Mouse (Mus musculus): Measurements from ENCODE around the gene Bbs12. TPM values are rescaled to one million over a fixed set of nuclear protein-coding genes. Genes with fewer than 3 reads are reported as not detected.

Bbs12 gene
- total RNA-seq, 4 experiments from 2014 or later: 0.36 to 0.82 (median 0.63) TPM

DNA sequence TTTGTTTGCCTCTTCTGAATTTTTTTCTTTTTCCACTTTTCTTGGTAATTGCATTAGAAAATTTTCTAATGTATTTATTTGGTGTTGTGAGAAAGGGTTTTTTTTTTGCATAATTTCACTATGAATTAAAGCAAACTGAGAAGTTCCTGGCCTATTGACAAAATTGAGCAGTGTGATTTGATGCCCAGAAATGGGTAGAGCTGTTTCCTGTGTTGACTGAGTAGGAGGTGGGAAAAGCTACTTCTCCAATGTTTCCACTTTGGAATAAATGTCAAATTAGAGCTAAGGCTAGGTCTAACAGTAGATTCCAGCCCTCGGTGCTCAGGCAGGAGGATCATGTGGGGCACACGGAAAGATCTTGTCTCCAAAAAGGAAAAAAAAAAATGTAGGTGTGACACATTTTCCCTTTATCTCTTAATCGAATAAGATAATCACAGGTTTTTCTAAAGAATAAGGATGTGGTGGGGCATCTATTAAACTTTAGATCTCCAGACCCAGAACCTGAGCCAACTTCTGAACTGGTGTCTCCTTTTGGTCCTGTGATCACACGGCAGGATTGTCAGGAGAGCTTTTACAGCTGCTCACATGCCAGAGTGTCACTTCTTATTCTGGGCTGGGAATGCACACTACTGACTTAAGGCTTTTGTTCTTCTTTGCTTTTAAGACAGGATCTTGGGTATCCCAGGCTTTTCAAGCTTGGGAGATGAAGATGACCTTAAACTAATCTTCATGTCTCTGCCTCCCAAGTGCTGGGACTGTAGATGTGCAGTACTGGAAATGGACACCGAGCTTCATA, 13.2 kb downstream of the Bbs12 start:
- no peak for DNase-seq (ENCODE audit: low spot score in 2 of 2)

DNA sequence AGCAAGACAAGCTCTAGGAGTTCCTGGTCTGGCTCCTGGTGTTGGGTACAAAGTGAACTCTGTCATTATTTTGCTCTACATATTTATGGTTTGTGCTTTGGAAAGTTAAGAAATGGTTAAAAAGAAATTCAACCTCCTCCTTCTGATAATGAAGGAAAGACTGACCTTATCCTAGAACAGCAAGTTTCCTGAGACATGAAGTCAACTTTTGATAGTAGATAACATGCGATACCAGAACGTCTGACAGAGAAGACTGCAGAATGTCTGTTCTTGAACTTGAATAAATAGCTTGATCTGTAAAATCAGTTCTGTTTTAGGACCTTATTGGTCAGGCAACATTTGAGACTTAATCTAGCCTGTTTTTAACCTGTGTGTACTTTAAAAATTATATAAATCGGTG, 14.3 kb downstream of the Bbs12 start:
- DNase-seq (ENCODE audit: low spot score in 2 of 2): no peak

DNA sequence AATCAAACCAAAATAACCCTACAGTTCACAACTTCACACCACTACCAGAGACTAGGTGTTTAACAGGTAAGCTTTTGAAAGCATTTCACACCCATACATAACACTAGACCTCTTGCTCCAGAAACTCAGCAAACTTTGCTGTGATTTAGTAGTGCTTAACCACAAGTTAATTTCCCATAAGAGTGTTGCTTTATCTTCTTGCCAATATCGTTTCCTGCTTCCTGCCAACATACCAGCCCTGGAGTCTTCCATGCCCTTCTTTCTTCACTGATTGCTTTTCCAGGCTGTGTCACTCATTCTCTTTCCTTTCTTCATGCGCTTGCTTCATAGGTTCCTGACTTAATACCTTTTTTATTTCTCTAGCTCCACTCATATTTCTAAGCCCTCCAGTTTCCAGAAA, 16.1 kb downstream of the Bbs12 start:
- no peak for DNase-seq (ENCODE audit: low spot score in 2 of 2)

DNA sequence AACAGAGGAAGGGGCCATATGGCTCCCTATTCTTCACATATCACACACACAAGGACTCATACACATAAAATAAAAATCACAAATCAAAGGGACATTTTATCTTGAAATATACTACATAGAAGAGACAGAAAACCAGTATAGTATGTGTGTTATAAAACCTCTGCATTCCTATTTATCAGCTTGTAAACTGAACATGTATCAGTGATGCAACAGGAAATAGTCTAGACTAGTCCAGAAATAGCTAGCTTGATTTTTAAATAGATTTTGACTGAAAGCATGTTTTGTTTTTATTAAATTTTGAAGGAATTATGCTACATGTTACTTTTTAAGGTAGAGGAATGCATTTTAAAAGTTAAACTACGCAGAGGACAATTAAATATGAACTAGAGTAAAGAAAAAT, 17.6 kb downstream of the Bbs12 start:
- DNase-seq (ENCODE audit: low spot score in 2 of 2): no peak

DNA sequence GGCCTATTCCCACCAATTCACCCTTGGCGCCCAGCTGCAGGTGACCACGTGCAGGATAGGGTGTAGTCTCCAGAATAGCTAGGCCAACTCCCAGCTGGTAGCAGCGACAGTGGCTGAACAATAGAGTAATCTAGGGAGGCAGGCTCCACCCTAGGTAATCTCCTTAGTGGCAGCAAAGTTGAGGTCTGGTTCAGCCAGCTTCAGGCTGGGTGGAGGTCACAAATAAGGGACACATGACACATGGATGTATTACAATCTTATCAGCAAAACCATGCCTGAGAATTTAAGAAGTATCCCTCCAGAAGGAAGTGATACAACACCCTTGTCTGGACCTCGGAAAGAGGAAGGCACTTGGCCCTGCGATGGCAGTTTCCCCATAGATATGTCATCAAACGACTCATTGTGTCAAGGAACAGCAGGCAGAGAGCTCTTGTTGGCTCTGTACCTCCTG, 19.7 kb downstream of the Bbs12 start:
- no peak for DNase-seq (ENCODE audit: low spot score in 2 of 2)

DNA sequence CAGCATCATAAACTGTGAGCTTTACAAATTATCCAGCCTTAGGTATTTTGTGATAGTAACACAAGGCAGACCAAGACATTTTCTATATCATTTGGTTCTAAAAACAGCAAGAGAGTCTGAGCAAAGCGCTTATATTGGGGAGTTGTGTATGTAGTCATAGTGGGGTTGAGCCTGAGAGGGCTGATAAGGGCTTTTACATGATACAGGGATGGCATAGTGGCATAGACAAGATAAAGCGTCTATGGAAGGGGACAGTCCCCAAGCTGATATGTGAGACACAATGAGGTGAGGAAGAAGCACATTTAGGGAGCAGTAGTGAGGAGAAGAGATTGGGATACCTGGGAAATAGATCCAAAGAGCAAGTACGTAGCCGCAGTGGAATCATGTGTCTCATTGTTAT, 21.7 kb downstream of the Bbs12 start:
- no peak for DNase-seq (ENCODE audit: low spot score in 2 of 2)

DNA sequence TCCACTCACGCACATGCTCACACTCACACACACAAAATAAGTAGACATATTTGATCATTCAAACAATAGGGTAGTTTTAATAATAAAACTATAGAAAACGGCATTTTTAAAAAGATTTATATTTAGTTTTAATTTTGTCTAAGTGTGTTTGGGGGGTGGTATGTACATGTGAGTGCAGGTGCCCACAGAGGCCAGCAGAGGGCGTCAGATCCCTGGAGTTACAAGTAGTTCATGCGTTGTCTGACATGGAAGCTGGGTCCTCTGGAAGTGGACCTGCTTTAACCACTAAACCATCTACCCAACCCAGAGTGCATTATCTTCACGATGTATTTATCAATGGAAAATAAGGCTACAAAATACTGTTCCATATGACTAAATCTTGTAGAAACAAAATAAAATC, 28.8 kb downstream of the Bbs12 start:
- DNase-seq (ENCODE audit: low spot score in 2 of 2): no peak

DNA sequence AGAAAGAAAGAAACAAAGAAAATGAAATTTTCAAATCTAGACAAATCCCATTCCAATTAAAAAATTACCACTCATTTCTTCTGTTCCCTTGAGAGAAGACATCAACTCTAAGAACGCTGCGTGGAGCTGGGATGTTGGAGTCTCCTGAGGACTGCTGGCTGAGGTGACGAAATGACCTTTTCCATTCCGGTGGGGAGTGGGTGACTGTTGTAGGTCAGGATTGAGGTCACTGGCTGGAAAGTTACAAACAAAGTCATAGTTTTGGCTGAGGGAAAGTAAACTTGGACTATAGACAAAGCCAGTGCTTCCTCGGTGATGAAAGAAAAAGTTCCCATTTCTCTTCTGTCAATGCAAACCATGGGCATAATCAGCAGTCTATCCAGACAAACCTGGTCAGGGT, 30.5 kb downstream of the Bbs12 start:
- no peak for DNase-seq (ENCODE audit: low spot score in 2 of 2)

DNA sequence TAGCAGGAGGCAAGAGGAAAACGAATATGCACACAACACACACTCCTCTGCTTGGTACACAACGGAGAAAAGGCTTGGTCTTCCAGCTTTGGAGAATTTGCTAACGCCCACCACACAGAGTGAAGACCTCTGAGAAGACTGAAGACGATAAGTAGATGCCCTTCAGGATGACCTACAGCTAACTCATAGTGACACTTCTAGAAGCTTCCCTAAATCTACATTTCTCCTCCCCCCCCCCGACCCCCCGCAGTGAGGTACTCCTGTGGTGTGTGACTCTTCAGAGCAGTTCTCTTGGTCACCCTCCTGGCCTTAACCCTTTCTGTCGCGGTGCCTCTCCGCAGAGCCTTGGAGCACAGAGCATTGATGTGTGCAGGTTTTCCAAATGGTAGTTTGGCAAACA, 35.3 kb downstream of the Bbs12 start:
- DNase-seq (ENCODE audit: low spot score in 2 of 2): no peak

DNA sequence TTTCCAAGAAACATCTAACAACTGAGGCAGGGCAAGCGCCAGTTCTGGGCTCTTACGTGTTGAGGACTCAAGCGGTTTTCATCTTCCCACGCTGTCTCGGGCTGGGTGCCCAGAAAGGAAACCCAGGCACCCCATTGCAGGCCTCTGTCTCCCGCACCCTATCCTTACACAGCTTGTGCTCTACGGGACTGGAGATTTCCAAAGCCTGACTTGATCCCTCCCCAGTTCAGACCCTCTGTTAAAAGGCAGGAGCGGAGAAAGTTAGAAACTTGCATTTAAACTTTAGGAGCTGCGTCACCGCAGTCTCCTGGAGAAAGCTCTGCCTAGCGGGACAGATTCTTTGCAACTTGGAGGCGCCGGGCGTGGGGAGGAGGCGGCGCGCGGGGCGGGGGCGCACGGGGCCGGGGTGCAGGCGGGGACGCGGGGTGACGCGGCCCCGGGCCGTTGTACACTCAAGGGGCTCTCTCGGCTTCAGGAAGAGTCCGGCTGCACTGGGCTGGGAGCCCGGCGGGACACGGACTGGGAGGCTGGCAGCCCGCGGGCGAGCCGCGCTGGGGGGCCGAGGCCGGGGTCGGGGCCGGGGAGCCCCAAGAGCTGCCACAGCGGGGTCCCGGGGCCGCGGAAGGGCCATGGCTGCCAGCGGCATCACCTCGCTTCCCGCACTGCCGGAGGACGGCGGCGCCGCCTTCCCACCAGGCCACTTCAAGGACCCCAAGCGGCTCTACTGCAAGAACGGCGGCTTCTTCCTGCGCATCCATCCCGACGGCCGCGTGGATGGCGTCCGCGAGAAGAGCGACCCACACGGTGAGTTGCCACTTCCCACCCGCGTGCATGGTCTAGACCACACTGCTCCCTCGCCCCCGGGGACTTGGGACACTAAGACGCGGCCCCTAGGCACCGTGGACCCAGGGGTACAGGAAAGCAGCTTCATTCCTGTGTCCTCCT, 36.1 kb downstream of the Bbs12 start, which contains the start of gene Fgf2:
Gene Fgf2, plus strand, starts transcription at position 126 of the 945 bp plus-strand sequence.
- peak; percentile 41 to 48 for DNase-seq (ENCODE audit: low spot score in 2 of 2)

DNA sequence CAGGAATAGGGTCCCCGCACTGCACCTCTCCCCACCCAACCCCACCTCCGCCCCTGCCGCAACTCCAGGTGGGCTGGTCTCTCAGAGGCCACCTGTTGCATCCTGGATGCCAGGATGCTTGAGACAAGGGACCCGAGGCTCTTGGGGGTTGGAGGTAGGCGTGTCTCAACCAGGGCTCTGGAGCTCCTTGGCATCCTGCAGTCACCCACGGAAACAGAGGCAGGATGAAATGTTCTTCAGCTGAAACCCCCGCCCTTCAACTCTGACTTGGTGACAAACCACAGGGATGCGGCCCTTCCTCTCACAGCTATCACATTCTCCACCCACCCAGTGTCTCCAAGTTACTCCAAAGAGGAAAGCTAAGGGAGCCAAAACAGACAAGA, 36.8 kb downstream of the Bbs12 start:
- no peak for DNase-seq (ENCODE audit: low spot score in 2 of 2)

DNA sequence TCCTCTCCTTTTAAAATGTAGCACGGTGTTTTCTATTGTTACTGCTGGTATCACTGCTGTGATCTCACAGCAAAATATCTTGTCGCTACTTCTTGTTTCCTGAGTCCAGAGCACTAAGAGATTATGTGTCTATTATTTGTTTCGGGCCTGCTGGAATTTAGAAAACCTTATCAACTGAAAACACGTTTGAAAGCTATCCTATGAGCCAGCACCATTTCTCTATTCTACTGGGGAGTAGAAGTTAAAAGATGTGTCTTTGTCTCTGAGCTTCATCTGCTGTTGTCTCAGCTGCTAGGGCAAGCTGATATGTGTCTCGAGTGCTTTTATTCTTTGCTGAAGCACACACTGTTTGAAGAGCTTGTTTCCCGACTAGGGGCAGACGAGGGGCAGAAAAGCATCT, 38.0 kb downstream of the Bbs12 start:
- no peak for DNase-seq (ENCODE audit: low spot score in 2 of 2)

DNA sequence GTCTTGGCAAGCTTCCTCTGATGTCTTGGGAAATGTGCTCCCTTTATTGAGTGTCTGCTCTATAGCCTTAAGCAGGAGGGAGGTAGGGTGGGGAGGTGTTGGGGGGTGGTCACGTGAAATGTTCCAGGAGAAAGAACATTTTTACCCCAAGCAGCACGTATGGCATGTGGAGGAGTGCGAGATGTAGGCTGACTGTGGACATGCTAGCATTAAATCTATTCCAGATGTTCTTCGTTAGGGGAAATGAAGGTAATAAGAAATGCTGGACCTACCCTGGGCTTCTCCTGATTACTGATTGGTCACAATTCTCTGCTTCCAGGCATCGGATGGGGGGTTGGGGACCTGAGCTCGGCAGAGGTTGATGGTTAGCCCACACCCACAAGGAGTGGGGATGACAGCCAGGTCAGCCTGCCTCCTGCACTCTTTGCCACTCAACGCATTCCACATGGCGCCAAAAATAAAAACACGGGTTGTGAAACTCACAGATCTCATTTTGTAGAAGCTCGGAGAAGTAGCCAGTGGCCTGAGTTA, 41.7 kb downstream of the Bbs12 start:
- peak; percentile 41 to 69 for DNase-seq (ENCODE audit: low spot score in 2 of 2)

DNA sequence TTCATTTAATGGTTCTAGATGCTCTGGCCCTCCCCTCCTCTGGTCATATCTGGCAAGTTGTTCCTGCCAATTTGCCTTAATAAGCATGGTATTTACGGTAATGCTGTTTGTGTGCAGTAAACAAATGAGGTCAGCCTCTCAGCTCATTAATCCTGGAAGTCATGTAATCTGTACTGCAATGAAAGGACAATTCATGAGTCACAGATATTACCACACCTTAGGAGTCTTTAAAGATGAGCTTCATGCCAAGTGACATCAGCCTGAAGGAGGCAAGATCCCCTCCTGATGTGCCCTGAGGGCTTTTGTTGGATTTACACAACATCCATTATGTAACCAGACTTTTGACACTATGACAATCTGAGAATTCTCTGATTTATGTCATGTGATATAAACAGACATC, 42.4 kb downstream of the Bbs12 start:
- DNase-seq (ENCODE audit: low spot score in 2 of 2): no peak

DNA sequence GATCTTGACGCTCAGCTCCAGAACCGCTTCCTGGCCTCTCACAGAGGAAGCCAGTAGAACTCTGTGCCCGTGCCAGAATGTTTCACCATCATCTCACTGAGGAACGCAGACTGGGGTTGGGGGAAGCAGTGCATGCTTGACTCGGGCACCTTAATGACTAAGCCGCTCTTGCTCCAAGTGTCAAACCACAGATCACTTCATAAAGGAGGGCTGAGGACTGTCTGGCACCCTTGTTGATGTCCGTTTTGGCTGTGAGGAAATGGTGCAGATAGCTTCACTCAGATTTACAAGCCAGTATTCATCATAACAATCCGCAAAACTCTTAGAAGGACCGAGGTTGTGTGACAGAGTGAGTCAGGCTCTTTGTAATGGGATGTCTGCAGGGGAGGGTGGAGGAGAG, 48.4 kb downstream of the Bbs12 start:
- DNase-seq (ENCODE audit: low spot score in 2 of 2): no peak

DNA sequence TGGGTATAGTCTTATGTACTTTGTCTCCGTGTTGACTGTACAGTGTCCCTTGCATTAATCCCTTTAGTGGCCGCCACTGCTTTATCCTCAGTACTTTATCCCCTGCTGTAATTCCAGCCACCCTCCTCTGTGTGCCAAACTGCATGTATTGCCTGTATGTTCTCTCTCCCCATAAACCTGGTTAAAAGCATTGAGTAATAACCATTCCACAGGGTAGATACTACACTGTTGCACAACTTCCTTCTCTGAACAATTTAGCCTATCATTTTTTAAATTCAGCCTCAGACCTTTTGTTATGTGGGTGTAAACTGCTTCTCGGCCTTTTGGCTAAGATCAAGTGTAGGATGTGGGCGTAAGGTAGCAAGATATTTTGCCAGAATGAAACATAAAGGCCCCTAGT, 52.8 kb downstream of the Bbs12 start:
- DNase-seq (ENCODE audit: low spot score in 2 of 2): no peak

DNA sequence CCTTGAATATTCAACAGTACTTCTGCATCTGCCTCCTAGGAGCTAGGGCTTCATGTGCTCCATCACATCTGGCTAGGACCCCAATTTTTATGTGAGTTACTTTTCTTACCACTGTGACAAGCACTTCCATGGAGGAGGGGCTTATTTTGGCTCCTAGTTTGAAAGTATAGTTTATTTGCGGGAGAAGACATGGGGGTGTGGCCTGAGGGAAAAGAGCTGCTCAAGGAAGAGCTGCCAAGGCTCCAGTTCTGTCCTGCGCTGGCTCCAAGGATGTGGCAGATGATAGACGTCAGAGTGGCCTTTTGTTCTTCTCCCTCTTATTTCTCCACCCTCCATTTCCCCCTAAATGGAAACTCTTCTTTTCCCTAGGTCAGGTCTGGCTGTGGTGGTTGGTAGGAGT, 53.6 kb downstream of the Bbs12 start:
- DNase-seq (ENCODE audit: low spot score in 2 of 2): no peak

DNA sequence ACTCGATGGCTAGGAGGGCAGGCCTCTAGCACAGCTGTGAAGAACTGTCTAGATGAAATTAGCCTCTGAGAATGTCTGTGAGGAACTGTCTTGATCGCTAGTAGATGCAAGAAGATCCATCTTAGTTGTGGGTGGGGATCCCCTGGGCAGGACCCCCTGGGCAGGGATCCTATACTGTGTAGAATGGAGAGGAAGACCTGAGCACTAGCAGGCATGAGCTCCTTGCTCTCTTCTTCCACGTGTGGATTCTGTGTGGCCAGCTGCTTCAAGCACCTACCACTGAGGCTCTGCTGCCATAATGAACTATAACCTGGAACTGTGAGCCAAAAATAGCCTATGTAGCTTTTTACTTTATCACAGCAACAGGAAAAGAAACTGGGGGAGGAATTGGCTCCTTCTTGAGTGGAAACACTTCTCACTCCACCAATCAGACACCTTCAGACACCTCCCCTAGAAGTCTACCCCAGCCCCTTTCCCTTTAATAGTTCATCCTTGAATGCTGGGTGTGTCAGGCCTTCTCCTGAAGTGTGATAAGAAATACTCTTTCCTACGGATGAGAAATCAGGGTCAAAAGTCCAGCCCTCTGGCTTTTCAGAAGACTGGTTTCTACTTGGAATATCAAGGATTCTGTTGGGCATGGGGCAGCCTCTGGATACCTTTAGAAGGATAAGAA, 54.2 kb downstream of the Bbs12 start:
- no peak for DNase-seq (ENCODE audit: low spot score in 2 of 2)

DNA sequence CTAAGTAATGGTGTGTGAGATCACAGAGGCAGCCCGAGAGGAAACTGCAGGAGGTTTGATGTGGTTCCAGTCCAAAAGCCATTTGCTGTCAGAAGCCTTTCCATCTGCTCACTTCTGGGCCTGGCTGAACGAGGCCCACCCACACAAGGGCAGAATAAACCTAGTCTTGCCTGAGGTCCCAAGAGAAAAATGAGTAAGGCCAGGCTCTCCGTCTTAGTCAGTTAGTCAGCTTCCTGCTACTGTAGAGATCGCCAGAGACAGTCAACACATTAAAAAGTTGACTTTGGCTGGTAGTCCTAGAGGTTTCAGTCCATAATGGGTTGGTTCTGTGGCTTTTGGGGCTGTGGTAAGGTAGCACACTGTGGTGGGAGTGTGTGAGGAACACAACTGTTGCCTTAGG, 58.1 kb downstream of the Bbs12 start:
- DNase-seq (ENCODE audit: low spot score in 2 of 2): no peak

Data from gastrocnemius, adult 8-10 months (tissue).